Mouse (Mus musculus) frontal cortex, postnatal 10 days (tissue): ENCODE measurements around the gene Tle4.

Experiments used
- DNase-seq, 2 experiments: peaks; one replicate each; pipeline ENCODE4 v3.0.0; 2022; ENCODE audit warnings: low spot score in 2 of 2, mixed read lengths in 1 of 2

The Tle4 gene

GRCm38 (mm10) chr19:14414957-14415356 is 182.9 kb downstream of the Tle4 start:
- DNase-seq, result no peak

GRCm38 (mm10) chr19:14406603-14407002 is 191.2 kb downstream of the Tle4 start:
- DNase-seq, result peak in 1 of 2 experiments; percentile 15
